Mouse (Mus musculus) gastrocnemius, adult 8-10 months (tissue): ENCODE results near the gene Hgfac. TPM values are rescaled to one million over a fixed set of nuclear protein-coding genes. Genes with fewer than 3 reads are reported as not detected.

Experiments used
- microRNA-seq: library from miRNA; unstranded; fragments of <30 nt; microRNA quantifications from one replicate; pipeline ENCODE4 v1.2.0, GENCODE M21; 2022
- total RNA-seq, 4 experiments: library from RNA; stranded (reverse); gene quantifications; 2 replicates each; pipeline ENCODE4 v1.2.4; 2022

Hgfac gene
- total RNA-seq, 4 experiments from 2014 or later, result 0.45 TPM; not detected in 3

Small RNA genes lying within 50 kb of the gene (microRNA-seq; reads per million reads assigned to microRNA genes)
- not detected for gene Mir3097

Other genes starting within 250 kb of the Hgfac start
- gene Msantd1, start 133.5 kb upstream of the Hgfac start, total RNA-seq, result under 1 TPM; 0.10 to 0.56 (median 0.20) TPM
- gene Rgs12, start 92.1 kb upstream of the Hgfac start, total RNA-seq, result 1 to 10 TPM; 1.8 to 2.6 (median 2.2) TPM
- 10 to 100 TPM; 15.8 to 22.5 (median 19.8) TPM for gene Dok7, start 15.3 kb downstream of the Hgfac start, total RNA-seq
- gene Lrpap1, start 64.3 kb downstream of the Hgfac start, total RNA-seq, result 10 to 100 TPM; 18.0 to 28.7 (median 22.3) TPM
- under 1 TPM; 0.12 to 0.31 (median 0.17) TPM for gene Adra2c, start 236.8 kb downstream of the Hgfac start, total RNA-seq